Mouse (Mus musculus): Measurements from ENCODE around the gene D5Ertd579e.
A peak's percentile ranks its signal among the peaks of the same experiment; 100 is the strongest.

Gene D5Ertd579e

GRCm38 (mm10) chr5:36695461-36696231 lies at the start of gene D5Ertd579e:
TSS of gene D5Ertd579e (minus strand) at chr5:36696024.
- DNase-seq (ENCODE audit: low read depth, low spot score), result peak; percentile 94

- peak; percentile 82 for DNase-seq (ENCODE audit: low read depth, low spot score)
These were observed 46.5 kb upstream of the D5Ertd579e start for GRCm38 (mm10) chr5:36742126-36742848.

- DNase-seq (ENCODE audit: low read depth, low spot score), result no peak
These were observed 44.0 kb upstream of the D5Ertd579e start for GRCm38 (mm10) chr5:36739829-36740228.

GRCm38 (mm10) chr5:36738799-36739615 lies 43.2 kb upstream of the D5Ertd579e start:
- no peak for DNase-seq (ENCODE audit: low read depth, low spot score)

- DNase-seq (ENCODE audit: low read depth, low spot score), result peak; percentile 54
These were observed 41.9 kb upstream of the D5Ertd579e start for GRCm38 (mm10) chr5:36737765-36738164.

GRCm38 (mm10) chr5:36736009-36736408 lies 40.2 kb upstream of the D5Ertd579e start:
- DNase-seq (ENCODE audit: low read depth, low spot score), result no peak

GRCm38 (mm10) chr5:36735106-36735505 lies 39.3 kb upstream of the D5Ertd579e start:
- DNase-seq (ENCODE audit: low read depth, low spot score), result no peak

- DNase-seq (ENCODE audit: low read depth, low spot score), result no peak
These were observed 37.6 kb upstream of the D5Ertd579e start for GRCm38 (mm10) chr5:36733405-36733804.

- no peak for DNase-seq (ENCODE audit: low read depth, low spot score)
These were observed 36.3 kb upstream of the D5Ertd579e start for GRCm38 (mm10) chr5:36731901-36732652.

- no peak for DNase-seq (ENCODE audit: low read depth, low spot score)
These were observed 34.9 kb upstream of the D5Ertd579e start for GRCm38 (mm10) chr5:36730689-36731088.

- no peak for DNase-seq (ENCODE audit: low read depth, low spot score)
These were observed 34.1 kb upstream of the D5Ertd579e start for GRCm38 (mm10) chr5:36729923-36730322.

- DNase-seq (ENCODE audit: low read depth, low spot score), result no peak
These were observed 33.3 kb upstream of the D5Ertd579e start for GRCm38 (mm10) chr5:36729086-36729473.

GRCm38 (mm10) chr5:36728403-36729085 lies 32.7 kb upstream of the D5Ertd579e start:
- no peak for DNase-seq (ENCODE audit: low read depth, low spot score)

- DNase-seq (ENCODE audit: low read depth, low spot score), result no peak
These were observed 32.0 kb upstream of the D5Ertd579e start for GRCm38 (mm10) chr5:36727776-36728175.

- no peak for DNase-seq (ENCODE audit: low read depth, low spot score)
These were observed 31.3 kb upstream of the D5Ertd579e start for GRCm38 (mm10) chr5:36727136-36727535.

GRCm38 (mm10) chr5:36726387-36726801 lies 30.6 kb upstream of the D5Ertd579e start:
- no peak for DNase-seq (ENCODE audit: low read depth, low spot score)

- no peak for DNase-seq (ENCODE audit: low read depth, low spot score)
These were observed 30.0 kb upstream of the D5Ertd579e start for GRCm38 (mm10) chr5:36725861-36726260.

GRCm38 (mm10) chr5:36724274-36724673 lies 28.4 kb upstream of the D5Ertd579e start:
- no peak for DNase-seq (ENCODE audit: low read depth, low spot score)

GRCm38 (mm10) chr5:36723356-36723755 lies 27.5 kb upstream of the D5Ertd579e start:
- DNase-seq (ENCODE audit: low read depth, low spot score), result no peak

- DNase-seq (ENCODE audit: low read depth, low spot score), result no peak
These were observed 26.6 kb upstream of the D5Ertd579e start for GRCm38 (mm10) chr5:36722415-36722856.
